Mouse (Mus musculus): Measurements from ENCODE around the gene Gm20479.

Gene Gm20479

GRCm38 (mm10) chr7:27314393-27314792, 42.8 kb downstream of the Gm20479 start:
- no peak for DNase-seq (ENCODE audit: low read depth in 2 of 2, low spot score in 2 of 2)

- DNase-seq (ENCODE audit: low read depth in 2 of 2, low spot score in 2 of 2): no peak
Observed at GRCm38 (mm10) chr7:27311651-27312284, 45.5 kb downstream of the Gm20479 start.

DNA sequence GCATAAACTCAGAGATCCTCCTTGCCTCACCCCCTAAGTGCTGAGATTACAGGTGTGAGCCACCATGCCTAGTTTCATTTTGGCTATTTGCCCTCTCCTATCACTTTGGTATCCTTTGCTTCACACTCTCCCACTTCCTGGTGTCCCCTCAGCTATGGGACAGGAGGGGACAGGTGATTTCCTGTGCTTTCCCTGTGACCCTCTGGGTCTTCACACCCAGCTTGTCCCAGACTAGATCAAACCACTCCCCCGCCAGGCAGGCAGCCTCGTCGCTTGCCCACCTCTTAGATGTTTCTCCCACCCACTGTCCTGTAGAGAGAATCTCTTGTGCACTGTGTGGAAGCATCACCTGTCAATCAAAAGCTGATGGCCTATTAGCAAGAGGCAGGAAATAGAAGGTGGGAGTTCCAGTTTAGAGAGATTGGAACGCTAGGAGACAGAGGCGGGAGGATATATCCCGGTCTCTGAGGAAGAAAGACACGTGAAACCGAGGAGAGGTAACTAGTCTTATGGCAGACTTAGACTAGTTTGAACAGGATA, 46.2 kb downstream of the Gm20479 start:
- no peak for DNase-seq (ENCODE audit: low read depth in 2 of 2, low spot score in 2 of 2)

- DNase-seq (ENCODE audit: low read depth in 2 of 2, low spot score in 2 of 2): no peak
Observed at GRCm38 (mm10) chr7:27310306-27310705, 46.9 kb downstream of the Gm20479 start.

DNA sequence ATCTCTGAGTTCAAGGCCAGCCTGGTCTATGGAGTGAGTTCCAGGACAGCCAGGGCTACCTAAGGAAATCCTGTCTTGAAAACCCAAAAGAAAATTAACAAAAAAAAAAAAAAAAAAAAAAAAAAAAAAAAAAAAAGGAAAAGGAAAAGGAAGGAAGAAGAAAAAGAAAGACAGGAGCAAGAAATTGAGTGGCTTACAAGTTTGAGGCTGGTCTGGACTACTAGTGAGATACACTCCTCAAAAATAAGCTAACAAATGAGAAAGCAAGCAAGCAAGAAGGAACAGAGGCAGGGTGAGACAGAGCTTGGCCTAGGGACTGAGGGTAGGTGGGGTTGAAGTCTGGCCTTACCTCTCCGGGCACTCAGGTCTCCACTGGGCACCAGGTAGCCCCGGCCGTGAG, 47.4 kb downstream of the Gm20479 start:
- DNase-seq (ENCODE audit: low read depth in 2 of 2, low spot score in 2 of 2): no peak

- no peak for DNase-seq (ENCODE audit: low read depth in 2 of 2, low spot score in 2 of 2)
Observed at GRCm38 (mm10) chr7:27308821-27309549, 48.2 kb downstream of the Gm20479 start.

GRCm38 (mm10) chr7:27307551-27307950, 49.7 kb downstream of the Gm20479 start:
- no peak for DNase-seq (ENCODE audit: low read depth in 2 of 2, low spot score in 2 of 2)

GRCm38 (mm10) chr7:27306161-27307160, 50.8 kb downstream of the Gm20479 start:
- DNase-seq (ENCODE audit: low read depth in 2 of 2, low spot score in 2 of 2): no peak

DNA sequence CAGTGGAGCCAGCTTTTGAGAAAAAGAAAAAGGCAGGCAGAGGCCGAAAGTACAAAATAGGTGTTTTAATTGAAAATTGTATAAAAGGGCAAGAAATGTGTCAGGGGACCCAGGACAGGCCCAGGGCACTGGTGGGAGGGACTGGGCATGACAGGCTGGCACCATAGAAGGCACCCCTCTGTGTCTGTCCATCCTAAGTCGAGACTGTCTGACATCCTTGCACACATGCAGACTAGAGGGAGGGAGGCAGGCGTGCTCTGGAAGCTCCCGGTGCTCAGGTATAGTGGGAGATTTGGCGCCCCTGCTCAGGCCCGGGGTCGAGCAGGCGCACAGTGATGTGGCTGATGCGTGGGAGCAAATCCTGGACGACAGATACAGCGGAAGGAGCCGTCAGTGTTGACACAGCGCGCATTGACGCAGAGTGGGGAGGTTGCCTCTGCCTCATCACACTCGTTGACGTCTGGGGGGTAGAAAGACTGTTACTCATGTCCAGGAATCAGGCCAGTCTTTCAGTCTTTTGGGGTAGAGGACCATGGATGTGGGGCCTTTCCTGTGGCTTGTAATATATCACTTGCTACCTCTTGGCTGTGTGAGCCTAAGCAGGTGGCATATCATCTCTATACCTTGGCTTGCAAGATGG, 52.0 kb downstream of the Gm20479 start:
- DNase-seq (ENCODE audit: low read depth in 2 of 2, low spot score in 2 of 2): no peak

Measured in CD8-positive naive resting alpha-beta T cell, adult 2 months (primary cell).